Mouse (Mus musculus): ENCODE data around the gene Negr1. TPM values are rescaled to one million over a fixed set of nuclear protein-coding genes. Genes with fewer than 3 reads are reported as not detected.

Negr1 gene
- polyA plus RNA-seq, 1 experiment, result 0.02 TPM

DNA sequence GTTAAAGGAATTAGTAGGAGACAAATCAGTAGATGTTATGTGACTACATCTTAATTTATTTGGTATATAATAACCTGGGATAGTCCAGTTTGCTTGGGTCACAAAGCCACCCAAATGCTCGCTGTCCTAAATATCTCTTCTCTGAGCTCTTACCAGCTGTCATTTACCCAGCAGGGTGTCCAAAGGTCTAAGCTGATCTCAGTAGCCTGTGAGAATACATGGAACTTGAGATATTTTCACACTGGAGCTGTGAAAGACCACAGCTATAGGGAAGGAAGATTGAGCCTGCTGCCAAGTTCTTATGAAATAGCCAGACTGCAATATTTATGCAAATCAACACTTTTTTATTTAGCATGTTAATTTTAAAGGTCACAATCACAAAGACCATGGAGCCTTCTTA lies 141.6 kb downstream of the Negr1 start:
- no peaks in the 10 kb centered on the region for H3K79me3 ChIP-seq (ENCODE audit: low read depth)
- no peak overlapping the region for H3ac ChIP-seq (ENCODE audit: control insufficient read depth, insufficient read length, low read depth)
- no peak for TF ChIP-seq MYOD1 (IDR thresholded peaks at IDR 0.05; ENCODE audit: control insufficient read depth, insufficient read length, low read depth)
- no peak for TF ChIP-seq MAX (IDR thresholded peaks at IDR 0.05)
- TF ChIP-seq CTCF (IDR thresholded peaks at IDR 0.05; ENCODE audit: control insufficient read depth, insufficient read depth, insufficient read length), result no peak
- no peak for TF ChIP-seq FOSL1 (IDR thresholded peaks at IDR 0.05; ENCODE audit: insufficient read depth, low read length, poor library complexity, severe bottlenecking)
- TF ChIP-seq CEBPB (IDR thresholded peaks at IDR 0.05; ENCODE audit: low read depth), result no peak
- TF ChIP-seq MYOG (IDR thresholded peaks at IDR 0.05; ENCODE audit: control insufficient read depth, extremely low read depth, insufficient read length), result no peak
- TF ChIP-seq USF1 (IDR thresholded peaks at IDR 0.05; ENCODE audit: low read depth), result no peak
- H3K27me3 ChIP-seq (ENCODE audit: control insufficient read depth, insufficient read depth, insufficient read length), result no peaks in the 10 kb centered on the region
- no peaks in the 10 kb centered on the region for H3K79me2 ChIP-seq (ENCODE audit: control insufficient read depth, insufficient read depth)
- H3K36me3 ChIP-seq (ENCODE audit: control insufficient read depth, insufficient read depth), result no peaks in the 10 kb centered on the region
- no peak overlapping the region for H3K4me3 ChIP-seq (ENCODE audit: insufficient read depth, poor library complexity, severe bottlenecking)

DNA sequence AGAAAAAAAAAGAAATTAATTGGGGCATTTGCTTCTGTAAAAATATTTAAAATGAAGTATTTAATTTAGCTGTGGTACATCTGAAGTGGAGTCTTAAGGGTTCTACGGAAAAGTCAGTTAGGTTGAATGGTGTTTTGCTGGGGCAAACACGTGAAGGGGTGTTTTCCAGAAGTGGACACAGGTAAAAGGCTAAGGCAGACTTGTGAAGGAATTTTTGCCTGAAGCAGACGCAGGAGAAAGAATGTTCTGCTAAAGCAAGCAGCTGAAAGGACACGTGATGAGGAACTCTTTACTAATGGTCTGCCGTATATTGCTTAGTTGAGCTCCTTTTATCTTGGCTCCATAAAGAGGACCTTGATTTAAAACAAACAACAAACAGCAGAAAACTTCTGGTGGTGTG lies 148.6 kb downstream of the Negr1 start:
- Histone ChIP-seq H3K27me3 (ENCODE audit: control insufficient read depth, insufficient read depth, insufficient read length) (no peaks in the 10 kb centered on the region), H3K4me3 (ENCODE audit: insufficient read depth, poor library complexity, severe bottlenecking) (no peak overlapping the region), H3ac (ENCODE audit: control insufficient read depth, insufficient read length, low read depth) (no peak overlapping the region), H3K79me2 (ENCODE audit: control insufficient read depth, insufficient read depth) (no peaks in the 10 kb centered on the region), H3K79me3 (ENCODE audit: low read depth) (no peaks in the 10 kb centered on the region), H3K36me3 (ENCODE audit: control insufficient read depth, insufficient read depth) (no peaks in the 10 kb centered on the region)
- TF ChIP-seq CTCF (IDR thresholded peaks at IDR 0.05; ENCODE audit: control insufficient read depth, insufficient read depth, insufficient read length) (no peak), USF1 (IDR thresholded peaks at IDR 0.05; ENCODE audit: low read depth) (no peak), MAX (IDR thresholded peaks at IDR 0.05) (no peak), MYOD1 (IDR thresholded peaks at IDR 0.05; ENCODE audit: control insufficient read depth, insufficient read length, low read depth) (no peak), FOSL1 (IDR thresholded peaks at IDR 0.05; ENCODE audit: insufficient read depth, low read length, poor library complexity, severe bottlenecking) (no peak), CEBPB (IDR thresholded peaks at IDR 0.05; ENCODE audit: low read depth) (no peak), MYOG (IDR thresholded peaks at IDR 0.05; ENCODE audit: control insufficient read depth, extremely low read depth, insufficient read length) (no peak)

DNA sequence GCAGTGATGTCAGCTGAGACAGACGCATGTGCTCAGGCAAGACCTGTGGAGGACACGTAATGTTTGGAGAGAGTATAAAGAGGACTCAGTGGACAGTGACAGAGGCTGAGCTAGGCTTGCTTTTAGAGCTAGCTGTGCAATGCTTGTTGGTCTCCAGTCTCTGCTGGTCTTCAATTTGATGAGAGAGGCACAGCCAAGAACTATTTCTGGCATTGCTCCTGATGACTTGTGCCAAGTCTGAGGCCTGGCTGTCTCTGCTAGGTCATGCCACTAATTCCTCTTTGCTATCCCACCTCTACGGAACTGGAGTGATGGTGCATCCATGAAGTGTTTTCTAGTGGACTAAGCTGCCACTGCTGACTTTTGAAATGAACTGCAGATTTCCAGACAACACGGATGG lies 149.1 kb downstream of the Negr1 start:
- Histone ChIP-seq H3K4me3 (ENCODE audit: insufficient read depth, poor library complexity, severe bottlenecking) (no peak overlapping the region), H3K27me3 (ENCODE audit: control insufficient read depth, insufficient read depth, insufficient read length) (no peaks in the 10 kb centered on the region), H3K79me2 (ENCODE audit: control insufficient read depth, insufficient read depth) (no peaks in the 10 kb centered on the region), H3K36me3 (ENCODE audit: control insufficient read depth, insufficient read depth) (no peaks in the 10 kb centered on the region), H3ac (ENCODE audit: control insufficient read depth, insufficient read length, low read depth) (no peak overlapping the region), H3K79me3 (ENCODE audit: low read depth) (no peaks in the 10 kb centered on the region)
- TF ChIP-seq CEBPB (IDR thresholded peaks at IDR 0.05; ENCODE audit: low read depth) (no peak), MYOG (IDR thresholded peaks at IDR 0.05; ENCODE audit: control insufficient read depth, extremely low read depth, insufficient read length) (no peak), MAX (IDR thresholded peaks at IDR 0.05) (no peak), USF1 (IDR thresholded peaks at IDR 0.05; ENCODE audit: low read depth) (no peak), CTCF (IDR thresholded peaks at IDR 0.05; ENCODE audit: control insufficient read depth, insufficient read depth, insufficient read length) (no peak), MYOD1 (IDR thresholded peaks at IDR 0.05; ENCODE audit: control insufficient read depth, insufficient read length, low read depth) (no peak), FOSL1 (IDR thresholded peaks at IDR 0.05; ENCODE audit: insufficient read depth, low read length, poor library complexity, severe bottlenecking) (no peak)

DNA sequence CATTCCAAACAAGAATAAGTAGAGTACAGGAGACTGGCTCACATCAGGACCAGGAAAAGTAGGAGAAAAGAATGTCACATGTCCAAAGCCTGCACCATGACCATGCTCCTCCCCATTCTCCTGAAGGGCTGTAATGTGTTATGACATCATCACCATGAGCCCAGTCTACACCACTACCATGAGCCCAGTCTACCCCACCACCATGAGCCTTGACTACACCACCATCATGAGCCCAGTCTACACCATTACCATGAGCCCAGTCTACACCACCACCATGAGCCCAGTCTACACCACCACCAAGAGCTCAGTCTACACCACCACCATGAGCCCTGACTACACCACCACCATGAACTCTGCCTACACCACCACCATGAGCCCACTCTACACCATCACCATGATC lies 174.7 kb downstream of the Negr1 start:
- no peaks in the 10 kb centered on the region for H3K79me2 ChIP-seq (ENCODE audit: control insufficient read depth, insufficient read depth)
- H3K27me3 ChIP-seq (ENCODE audit: control insufficient read depth, insufficient read depth, insufficient read length), result no peaks in the 10 kb centered on the region

DNA sequence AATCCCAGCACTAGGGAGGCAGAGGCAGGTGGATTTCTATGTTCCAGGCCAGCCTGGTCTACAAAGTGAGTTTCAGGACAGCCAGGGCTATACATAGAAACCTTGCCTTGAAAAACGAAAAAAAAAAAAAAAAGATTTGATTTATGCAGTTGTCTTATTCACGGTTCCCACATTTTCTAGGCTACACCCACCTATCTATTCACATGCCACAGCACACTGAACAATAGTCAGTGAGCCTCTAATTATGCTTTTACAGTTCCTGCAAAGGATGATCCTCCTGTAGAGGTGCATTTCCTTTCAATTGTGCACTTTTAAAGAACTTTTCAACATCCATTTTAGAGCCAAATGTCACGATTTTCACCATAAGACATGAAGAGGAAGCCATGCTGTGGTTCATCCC lies 177.9 kb downstream of the Negr1 start:
- H3K4me3 ChIP-seq (ENCODE audit: insufficient read depth, poor library complexity, severe bottlenecking), result no peak overlapping the region
- H3ac ChIP-seq (ENCODE audit: control insufficient read depth, insufficient read length, low read depth), result no peak overlapping the region
- no peaks in the 10 kb centered on the region for H3K79me3 ChIP-seq (ENCODE audit: low read depth)
- no peaks in the 10 kb centered on the region for H3K27me3 ChIP-seq (ENCODE audit: control insufficient read depth, insufficient read depth, insufficient read length)
- no peaks in the 10 kb centered on the region for H3K36me3 ChIP-seq (ENCODE audit: control insufficient read depth, insufficient read depth)
- no peaks in the 10 kb centered on the region for H3K79me2 ChIP-seq (ENCODE audit: control insufficient read depth, insufficient read depth)
- TF ChIP-seq FOSL1 (IDR thresholded peaks at IDR 0.05; ENCODE audit: insufficient read depth, low read length, poor library complexity, severe bottlenecking), result no peak
- no peak for TF ChIP-seq MYOD1 (IDR thresholded peaks at IDR 0.05; ENCODE audit: control insufficient read depth, insufficient read length, low read depth)
- no peak for TF ChIP-seq MAX (IDR thresholded peaks at IDR 0.05)
- no peak for TF ChIP-seq CEBPB (IDR thresholded peaks at IDR 0.05; ENCODE audit: low read depth)
- no peak for TF ChIP-seq USF1 (IDR thresholded peaks at IDR 0.05; ENCODE audit: low read depth)
- no peak for TF ChIP-seq MYOG (IDR thresholded peaks at IDR 0.05; ENCODE audit: control insufficient read depth, extremely low read depth, insufficient read length)
- TF ChIP-seq CTCF (IDR thresholded peaks at IDR 0.05; ENCODE audit: control insufficient read depth, insufficient read depth, insufficient read length), result no peak

More for the DNA sequence above, 174.7 kb downstream of the Negr1 start:
- Histone ChIP-seq H3ac (ENCODE audit: control insufficient read depth, insufficient read length, low read depth) (no peak overlapping the region), H3K79me3 (ENCODE audit: low read depth) (no peaks in the 10 kb centered on the region), H3K4me3 (ENCODE audit: insufficient read depth, poor library complexity, severe bottlenecking) (no peak overlapping the region), H3K36me3 (ENCODE audit: control insufficient read depth, insufficient read depth) (no peaks in the 10 kb centered on the region)
- TF ChIP-seq MYOD1 (IDR thresholded peaks at IDR 0.05; ENCODE audit: control insufficient read depth, insufficient read length, low read depth) (no peak), MYOG (IDR thresholded peaks at IDR 0.05; ENCODE audit: control insufficient read depth, extremely low read depth, insufficient read length) (no peak), USF1 (IDR thresholded peaks at IDR 0.05; ENCODE audit: low read depth) (no peak), CEBPB (IDR thresholded peaks at IDR 0.05; ENCODE audit: low read depth) (no peak), CTCF (IDR thresholded peaks at IDR 0.05; ENCODE audit: control insufficient read depth, insufficient read depth, insufficient read length) (no peak), MAX (IDR thresholded peaks at IDR 0.05) (no peak), FOSL1 (IDR thresholded peaks at IDR 0.05; ENCODE audit: insufficient read depth, low read length, poor library complexity, severe bottlenecking) (no peak)

DNA sequence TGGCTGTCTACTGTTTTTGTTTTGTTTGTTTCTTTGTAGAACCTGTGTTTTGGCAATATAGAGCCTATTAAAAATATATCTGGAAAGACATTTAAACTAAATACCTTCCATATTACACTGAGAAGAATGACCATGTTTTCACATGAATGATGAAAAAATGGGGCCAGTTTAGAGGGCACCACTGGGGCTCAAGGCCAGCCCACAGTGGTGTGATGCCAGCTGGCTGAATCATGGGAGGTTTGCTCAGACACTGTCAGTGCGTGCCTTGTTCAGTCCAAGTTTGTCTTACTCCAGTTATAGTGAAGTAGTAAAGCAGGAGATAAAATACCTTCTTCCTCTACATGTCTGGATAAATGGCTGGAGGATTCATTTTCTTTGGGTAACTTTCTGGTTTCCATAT lies 181.7 kb downstream of the Negr1 start:
- TF ChIP-seq USF1 (IDR thresholded peaks at IDR 0.05; ENCODE audit: low read depth) (no peak), CEBPB (IDR thresholded peaks at IDR 0.05; ENCODE audit: low read depth) (no peak)
- Histone ChIP-seq H3K79me2 (ENCODE audit: control insufficient read depth, insufficient read depth) (no peaks in the 10 kb centered on the region), H3ac (ENCODE audit: control insufficient read depth, insufficient read length, low read depth) (no peak overlapping the region), H3K4me3 (ENCODE audit: insufficient read depth, poor library complexity, severe bottlenecking) (no peak overlapping the region), H3K27me3 (ENCODE audit: control insufficient read depth, insufficient read depth, insufficient read length) (no peaks in the 10 kb centered on the region), H3K36me3 (ENCODE audit: control insufficient read depth, insufficient read depth) (no peaks in the 10 kb centered on the region), H3K79me3 (ENCODE audit: low read depth) (no peaks in the 10 kb centered on the region)
